Mouse (Mus musculus) heart, embryonic 11.5 days (tissue): ENCODE results near the gene Aqp5. TPM values are rescaled to one million over a fixed set of nuclear protein-coding genes. Genes with fewer than 3 reads are reported as not detected.
A peak's percentile ranks its signal among the peaks of the same experiment; 100 is the strongest.

ENCODE experiments used
- ATAC-seq: fragments of 200-750 bp; cut with Nextera tagmentation; replicated peaks from 2 replicates; pipeline ENCODE4 v1.8.0; 2017; ENCODE audit warnings: moderate library complexity; ENCODE audit not compliant: insufficient number of reproducible peaks, low FRiP score, low TSS enrichment
- H3K27ac ChIP-seq: fragments of 300-500 bp; sonication (generic); 2 replicates; pipeline ENCODE4 v1.5.1; 2014; ENCODE audit warnings: mild to moderate bottlenecking, low read depth, low read length
- H3K27me3 ChIP-seq: fragments of 300-500 bp; sonication (generic); 2 replicates; pipeline ENCODE4 v1.6.1; 2014; ENCODE audit warnings: mild to moderate bottlenecking, low read length, mixed read lengths; ENCODE audit not compliant: control insufficient read depth, insufficient read depth
- H3K36me3 ChIP-seq: fragments of 300-500 bp; sonication (generic); 2 replicates; pipeline ENCODE4 v1.6.1; 2014; ENCODE audit warnings: mild to moderate bottlenecking, low read length, moderate library complexity, mixed read lengths; ENCODE audit not compliant: control insufficient read depth, insufficient read depth
- H3K4me1 ChIP-seq: fragments of 300-500 bp; sonication (generic); 2 replicates; pipeline ENCODE4 v1.6.1; 2014; ENCODE audit warnings: low read length; ENCODE audit not compliant: control insufficient read depth, insufficient read depth
- H3K4me2 ChIP-seq: fragments of 300-500 bp; sonication (generic); 2 replicates; pipeline ENCODE4 v1.6.1; 2014; ENCODE audit warnings: mild to moderate bottlenecking, moderate library complexity
- H3K4me3 ChIP-seq: fragments of 300-500 bp; sonication (generic); 2 replicates; pipeline ENCODE4 v1.5.1; 2014; ENCODE audit warnings: low read depth, low read length
- H3K9ac ChIP-seq: fragments of 300-500 bp; sonication (generic); 2 replicates; pipeline ENCODE4 v1.6.1; 2014; ENCODE audit warnings: mild to moderate bottlenecking, low read depth, low read length, moderate library complexity
- H3K9me3 ChIP-seq: fragments of 300-500 bp; sonication (generic); replicated peaks from 2 replicates; pipeline ENCODE4 v1.6.1; 2016; ENCODE audit warnings: low read length; ENCODE audit not compliant: control insufficient read depth
- WGBS: fragments of 180-500 bp; shearing (Covaris S2); extraction: QIAGEN DNeasy Blood & Tissue Kit; methylation state at CpG from one replicate; pipeline ENCODE4 v1.1.7; 2014; ENCODE audit not compliant: insufficient replicate concordance; 5-methylcytosine and 5-hydroxymethylcytosine counted together
- polyA plus RNA-seq: library from polyadenylated mRNA; unstranded; fragments of >200 nt; fragmentation: Nextera tagmentation; extraction: Ambion mirVana; gene quantifications from 2 replicates; pipeline ENCODE4 v1.2.1, GENCODE M21; 2014

Gene Aqp5
- polyA plus RNA-seq, result 1.6 and 1.9 TPM in 2 replicates

DNA sequence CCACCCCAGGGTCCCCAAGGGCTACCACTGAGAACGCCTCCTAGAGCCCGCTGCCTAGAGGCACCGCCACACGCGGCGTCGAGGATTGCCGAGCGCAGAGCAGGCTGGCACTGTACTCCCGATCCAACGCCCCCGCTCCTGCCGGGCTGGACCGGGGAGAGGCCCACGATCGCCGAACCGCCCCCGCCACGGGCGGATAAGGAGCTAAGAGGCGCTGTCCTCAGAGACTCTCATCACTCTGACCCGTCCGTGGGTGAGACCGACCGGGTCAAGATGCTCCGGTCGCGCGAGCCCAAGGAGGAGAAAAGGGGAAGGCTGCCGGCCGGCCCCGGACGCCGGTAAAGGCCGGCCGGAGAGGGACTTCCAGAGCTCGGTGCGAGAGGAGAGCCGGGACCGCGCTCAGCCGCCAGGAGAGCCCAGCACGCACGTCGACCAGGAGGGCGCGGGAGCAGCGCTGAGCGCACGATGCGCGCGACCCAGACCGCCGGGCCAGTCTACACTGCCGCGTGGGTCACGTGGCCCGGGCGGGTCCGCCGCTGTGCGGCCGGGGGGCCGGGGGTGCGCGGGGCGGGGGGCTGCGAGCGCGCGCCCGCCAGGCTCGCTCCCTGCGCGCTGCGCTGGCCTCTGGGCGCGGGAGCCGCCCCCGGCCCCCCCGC, at the start of gene Aqp5:
TSS of gene Aqp5 (plus strand) at position 354 of the 656 bp plus-strand sequence.
- H3K4me1 ChIP-seq, result peaks cover 3% of the 10 kb centered on the region; the same call in 1 of the 2 replicates
- H3K9me3 ChIP-seq, result no peaks in the 10 kb centered on the region
- WGBS, result 3% methylated on average over 56 of the region's 83 CpGs
- H3K27me3 ChIP-seq, result peaks cover 100% of the 10 kb centered on the region
- H3K9ac ChIP-seq, result no peak within 1 kb of the TSS
- H3K4me2 ChIP-seq, result peak within 1 kb of the TSS; percentile 65
- ATAC-seq, result 0 out of 2 replicates have a peak, but pooled peaks have one; percentile 32
- no peak within 1 kb of the TSS for H3K27ac ChIP-seq
- H3K4me3 ChIP-seq, result peak within 1 kb of the TSS; percentile 39
- no peaks in the 10 kb centered on the region for H3K36me3 ChIP-seq

DNA sequence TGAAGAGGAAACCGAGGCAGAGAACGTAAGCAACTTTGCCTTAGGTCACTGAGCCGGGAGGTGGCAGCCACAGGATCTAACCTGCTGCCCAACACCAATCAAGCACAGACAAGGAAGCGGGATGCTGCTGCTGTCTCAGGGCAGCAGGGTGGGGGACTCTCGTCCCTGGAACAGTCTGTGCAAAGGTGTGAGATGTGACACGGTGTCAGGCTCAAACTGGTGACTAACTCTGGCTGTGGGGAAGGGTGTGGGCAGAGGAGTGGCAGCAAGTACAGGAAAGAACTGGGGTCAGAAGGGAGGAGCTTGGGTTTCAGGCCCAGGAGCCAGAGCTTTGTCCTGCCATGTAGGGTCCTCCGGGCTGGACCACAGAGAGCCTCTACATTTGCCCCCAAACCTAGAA, 46.5 kb upstream of the Aqp5 start:
- H3K4me3 ChIP-seq, result no peak overlapping the region
- no peak overlapping the region for H3K9ac ChIP-seq
- H3K4me1 ChIP-seq, result no peaks in the 10 kb centered on the region
- H3K9me3 ChIP-seq, result no peaks in the 10 kb centered on the region
- H3K36me3 ChIP-seq, result no peaks in the 10 kb centered on the region
- H3K27me3 ChIP-seq, result peaks cover 66% of the 10 kb centered on the region
- H3K27ac ChIP-seq, result no peak overlapping the region
- no peak overlapping the region for H3K4me2 ChIP-seq
- no peak for ATAC-seq
- WGBS, result 43% methylated on average over 7 of the region's 7 CpGs

DNA sequence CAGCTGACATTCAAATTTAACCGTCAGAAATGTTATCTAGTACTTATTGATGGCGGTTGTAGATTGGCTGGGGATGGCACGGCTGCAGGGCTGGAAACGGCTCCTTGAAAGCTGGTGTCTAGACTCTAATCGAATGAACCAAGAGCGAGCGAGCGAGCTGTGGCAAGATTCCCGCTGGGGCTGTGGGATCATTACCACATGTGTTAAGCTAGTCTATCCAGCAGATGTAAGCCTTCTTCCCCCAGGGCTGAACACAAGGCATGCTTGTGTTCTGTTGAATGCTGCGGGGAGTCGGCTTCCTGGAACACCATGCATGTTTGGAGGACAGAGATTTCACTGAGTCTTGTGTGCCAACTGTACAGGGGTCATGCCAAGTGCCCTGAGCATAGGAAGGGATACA, 44.0 kb upstream of the Aqp5 start:
- no peak overlapping the region for H3K27ac ChIP-seq
- WGBS, result 68% methylated on average over 11 of the region's 11 CpGs

DNA sequence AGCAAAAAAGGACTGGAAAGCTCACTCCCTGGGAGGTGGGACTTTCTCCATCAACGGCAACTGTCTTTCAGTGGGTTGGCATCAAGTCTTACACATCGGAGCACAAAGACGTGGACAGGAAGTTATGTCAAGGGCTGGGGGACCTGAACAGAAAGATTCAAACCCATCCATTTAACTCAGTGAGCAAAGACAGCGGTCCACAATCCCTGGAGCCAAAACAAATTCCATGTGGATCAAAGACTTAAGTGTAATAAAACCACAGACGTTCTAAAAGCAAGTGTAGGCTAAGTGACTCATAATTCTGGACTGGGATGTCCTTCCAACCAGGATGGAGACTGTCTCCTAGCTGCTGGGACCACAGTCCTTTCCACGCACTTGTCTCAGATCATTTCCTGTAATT, 42.9 kb upstream of the Aqp5 start:
- 79% methylated on average over 6 of the region's 6 CpGs for WGBS
- peaks cover 52% of the 10 kb centered on the region for H3K27me3 ChIP-seq
- no peak for ATAC-seq

More for the DNA sequence above, 44.0 kb upstream of the Aqp5 start:
- Histone ChIP-seq H3K4me2 (no peak overlapping the region), H3K9me3 (no peaks in the 10 kb centered on the region), H3K4me1 (no peaks in the 10 kb centered on the region), H3K36me3 (no peaks in the 10 kb centered on the region), H3K27me3 (peaks cover 63% of the 10 kb centered on the region), H3K9ac (no peak overlapping the region), H3K4me3 (no peak overlapping the region)
- ATAC-seq, result no peak

DNA sequence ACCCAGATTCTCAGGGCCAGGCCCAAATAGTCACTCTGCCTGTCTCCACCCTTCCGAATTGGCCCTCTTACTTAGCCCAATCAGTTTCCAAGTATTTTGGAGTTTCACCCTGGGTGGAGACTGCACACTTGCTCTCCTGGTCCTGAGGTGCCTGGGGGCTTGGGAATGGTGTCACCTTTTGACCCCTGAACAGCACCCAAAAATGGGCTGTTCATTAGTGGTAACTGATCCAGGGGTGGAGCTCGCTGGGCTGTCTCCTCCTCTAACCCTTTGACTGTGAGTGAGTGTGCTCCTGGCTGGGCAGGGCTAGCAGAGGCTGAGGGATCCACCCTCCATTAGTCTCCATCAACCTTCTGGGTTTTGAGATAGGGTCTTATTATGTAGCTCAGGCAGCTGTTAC, 40.7 kb upstream of the Aqp5 start:
- Histone ChIP-seq H3K9ac (no peak overlapping the region), H3K4me1 (no peaks in the 10 kb centered on the region), H3K4me2 (no peak overlapping the region), H3K4me3 (no peak overlapping the region), H3K27me3 (peaks cover 32% of the 10 kb centered on the region), H3K9me3 (no peaks in the 10 kb centered on the region), H3K27ac (no peak overlapping the region), H3K36me3 (no peaks in the 10 kb centered on the region)
- ATAC-seq, result no peak
- 51% methylated on average over 2 of the region's 2 CpGs for WGBS

More for the DNA sequence above, 42.9 kb upstream of the Aqp5 start:
- no peak overlapping the region for H3K9ac ChIP-seq
- no peaks in the 10 kb centered on the region for H3K9me3 ChIP-seq
- no peak overlapping the region for H3K4me2 ChIP-seq
- H3K27ac ChIP-seq, result no peak overlapping the region
- no peaks in the 10 kb centered on the region for H3K4me1 ChIP-seq
- H3K36me3 ChIP-seq, result no peaks in the 10 kb centered on the region
- no peak overlapping the region for H3K4me3 ChIP-seq

DNA sequence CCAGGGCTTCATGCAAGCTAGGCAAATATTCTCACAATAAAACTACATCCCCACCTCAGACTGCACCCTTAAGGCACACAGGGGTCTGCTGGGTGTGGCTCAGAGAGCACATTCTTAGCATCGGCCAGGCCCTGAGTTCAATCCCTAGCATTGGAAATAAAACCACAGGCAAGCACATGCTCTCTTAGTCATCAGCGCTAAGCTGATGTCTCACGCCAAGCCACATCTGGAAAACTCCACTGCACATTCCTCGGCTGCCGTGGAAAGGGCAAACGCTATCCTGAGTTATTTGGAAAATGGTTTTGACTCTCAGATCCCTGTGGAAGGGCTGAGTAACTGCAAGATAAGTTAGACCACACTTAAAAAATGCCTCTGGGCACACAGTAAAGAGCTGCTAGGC, 36.8 kb upstream of the Aqp5 start:
- H3K4me3 ChIP-seq, result no peak overlapping the region
- H3K27ac ChIP-seq, result no peak overlapping the region
- no peaks in the 10 kb centered on the region for H3K9me3 ChIP-seq
- 52% methylated on average over 6 of the region's 6 CpGs for WGBS
- no peaks in the 10 kb centered on the region for H3K36me3 ChIP-seq
- ATAC-seq, result no peak
- no peaks in the 10 kb centered on the region for H3K4me1 ChIP-seq
- peaks cover 20% of the 10 kb centered on the region for H3K27me3 ChIP-seq
- H3K4me2 ChIP-seq, result no peak overlapping the region
- H3K9ac ChIP-seq, result no peak overlapping the region

DNA sequence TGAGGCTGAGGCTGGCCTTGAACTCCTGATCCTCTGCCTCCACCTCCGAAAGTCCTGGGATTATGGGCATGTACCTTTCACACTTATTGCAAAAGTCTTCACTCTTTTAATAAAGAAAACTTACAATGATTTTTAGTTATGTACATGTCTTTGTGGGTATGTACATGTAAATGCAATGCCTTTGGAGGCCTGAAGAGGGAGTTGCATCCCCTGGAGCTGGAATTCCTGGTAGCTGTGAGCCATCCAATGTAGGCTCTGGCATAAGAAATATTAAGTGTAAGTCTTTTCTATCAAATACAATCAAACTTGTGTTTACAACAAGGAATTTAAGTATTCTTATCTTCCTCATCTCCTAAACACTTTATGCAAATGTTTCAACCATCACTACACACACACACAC, 31.6 kb upstream of the Aqp5 start:
- 76% methylated on average over 1 of the region's 1 CpGs for WGBS
- Histone ChIP-seq H3K4me3 (no peak overlapping the region), H3K9me3 (no peaks in the 10 kb centered on the region), H3K27me3 (peaks cover 18% of the 10 kb centered on the region), H3K4me1 (no peaks in the 10 kb centered on the region), H3K27ac (no peak overlapping the region), H3K9ac (no peak overlapping the region), H3K4me2 (no peak overlapping the region), H3K36me3 (no peaks in the 10 kb centered on the region)
- no peak for ATAC-seq

DNA sequence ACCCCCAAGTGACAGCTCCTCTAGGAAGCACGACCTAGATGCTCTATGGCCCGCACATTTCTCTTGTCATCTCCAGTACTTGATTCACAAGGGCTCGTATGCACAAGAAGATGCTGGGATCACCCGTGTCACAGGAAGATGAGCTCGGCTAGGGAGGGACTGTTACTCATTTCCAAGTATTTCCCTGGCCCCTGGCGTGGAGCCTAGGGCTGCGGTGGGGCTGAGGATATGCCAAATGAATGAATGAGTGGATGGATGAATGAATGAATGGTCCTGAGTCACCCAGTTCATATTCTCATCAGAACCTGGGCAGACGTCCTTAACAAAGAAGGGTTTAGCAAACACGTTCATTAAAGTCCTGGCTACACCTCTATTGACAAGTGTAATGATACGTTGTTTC, 30.3 kb upstream of the Aqp5 start:
- H3K9me3 ChIP-seq, result no peaks in the 10 kb centered on the region
- no peak overlapping the region for H3K4me3 ChIP-seq
- no peaks in the 10 kb centered on the region for H3K4me1 ChIP-seq
- H3K27ac ChIP-seq, result no peak overlapping the region
- H3K9ac ChIP-seq, result no peak overlapping the region
- no peak for ATAC-seq
- 71% methylated on average over 10 of the region's 10 CpGs for WGBS
- H3K4me2 ChIP-seq, result no peak overlapping the region
- H3K36me3 ChIP-seq, result no peaks in the 10 kb centered on the region
- peaks cover 27% of the 10 kb centered on the region for H3K27me3 ChIP-seq

DNA sequence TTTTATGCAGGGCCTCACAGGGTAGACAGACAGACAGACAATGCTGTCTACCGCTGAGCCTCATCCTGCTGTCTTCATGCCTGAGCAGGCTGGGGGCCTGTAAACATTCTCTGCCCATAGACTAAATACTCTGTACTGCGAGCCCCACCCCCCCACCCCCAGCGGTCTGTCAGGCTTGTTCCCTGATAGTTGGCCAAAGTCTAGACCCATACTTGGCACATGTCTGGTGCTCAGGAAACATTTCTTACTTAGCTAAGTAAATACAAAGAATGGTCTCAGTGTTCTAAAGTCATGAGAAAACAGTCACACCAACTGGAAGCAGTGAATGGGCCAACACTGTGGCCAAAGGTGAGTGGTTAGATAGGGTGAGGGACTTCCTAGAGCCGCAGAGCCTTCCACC, 23.2 kb upstream of the Aqp5 start:
- Histone ChIP-seq H3K9ac (no peak overlapping the region), H3K27ac (no peak overlapping the region), H3K27me3 (peaks cover 28% of the 10 kb centered on the region), H3K9me3 (no peaks in the 10 kb centered on the region), H3K4me3 (no peak overlapping the region), H3K4me2 (no peak overlapping the region), H3K4me1 (no peaks in the 10 kb centered on the region), H3K36me3 (no peaks in the 10 kb centered on the region)
- no peak for ATAC-seq
- WGBS, result 70% methylated on average over 4 of the region's 4 CpGs
